Mouse (Mus musculus): ENCODE measurements around the gene Rnf123.

Rnf123 gene

DNA sequence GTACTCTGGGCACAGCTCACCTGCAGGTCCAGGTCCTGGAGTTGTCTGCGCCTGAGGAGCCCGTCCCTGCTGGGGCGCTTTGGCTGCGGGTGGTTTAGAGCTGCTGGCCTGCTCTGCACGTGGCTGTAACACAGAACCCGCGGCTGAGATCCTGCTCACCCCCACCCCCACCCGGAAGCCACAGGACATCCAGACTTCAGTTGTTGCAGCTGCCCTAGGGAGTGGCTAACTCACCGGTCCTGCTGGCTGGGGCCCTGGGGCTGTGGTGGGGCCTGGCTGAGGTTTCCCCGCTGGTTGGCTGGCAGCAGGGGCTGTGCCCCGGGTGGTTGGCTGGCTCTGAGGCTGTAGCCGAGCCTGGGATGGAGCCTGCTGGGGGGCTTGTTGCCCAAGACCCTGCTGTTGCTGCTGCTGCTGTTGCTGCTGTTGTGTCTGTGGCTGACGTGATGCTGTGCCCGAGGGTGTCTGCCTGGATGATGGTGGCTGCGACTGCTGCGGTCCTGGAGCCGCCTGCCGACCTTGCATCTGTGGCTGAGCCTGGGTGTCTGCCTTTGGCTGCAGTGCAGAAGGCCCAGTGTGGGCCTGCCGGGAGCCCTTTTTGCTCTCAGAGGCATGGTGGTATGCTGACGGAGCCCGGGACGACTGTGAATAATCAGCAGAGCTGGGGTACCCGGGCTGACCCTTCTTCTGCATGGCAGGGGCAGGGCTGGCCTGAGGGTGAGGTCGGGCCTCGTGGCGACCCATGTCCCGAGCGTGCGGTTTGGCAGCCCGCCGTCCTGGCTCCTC, 21.8 kb upstream of the Rnf123 start:
- peak; percentile 50 for DNase-seq (ENCODE audit: low read depth, low spot score)

DNA sequence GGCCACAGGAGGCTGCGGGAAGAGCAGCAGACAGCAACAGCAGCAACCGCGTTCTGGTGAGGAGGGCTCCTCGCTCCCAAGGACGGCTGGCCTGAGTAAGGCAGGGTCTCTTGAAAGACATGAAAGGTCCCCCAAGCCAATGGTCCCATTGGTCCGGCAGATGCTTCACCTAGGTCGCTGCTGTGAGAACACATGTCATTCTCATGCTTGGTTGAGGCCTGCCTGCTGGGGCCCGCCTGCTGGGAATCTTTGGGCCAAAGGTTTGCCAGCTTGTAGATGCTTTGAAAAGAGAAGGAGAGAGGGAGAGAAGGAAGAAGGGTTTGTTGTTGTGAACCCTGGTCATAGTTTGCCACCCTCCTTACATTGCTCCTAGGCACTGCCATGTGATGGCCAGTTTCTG, 16.5 kb upstream of the Rnf123 start:
- no peak for DNase-seq (ENCODE audit: low read depth, low spot score)

DNA sequence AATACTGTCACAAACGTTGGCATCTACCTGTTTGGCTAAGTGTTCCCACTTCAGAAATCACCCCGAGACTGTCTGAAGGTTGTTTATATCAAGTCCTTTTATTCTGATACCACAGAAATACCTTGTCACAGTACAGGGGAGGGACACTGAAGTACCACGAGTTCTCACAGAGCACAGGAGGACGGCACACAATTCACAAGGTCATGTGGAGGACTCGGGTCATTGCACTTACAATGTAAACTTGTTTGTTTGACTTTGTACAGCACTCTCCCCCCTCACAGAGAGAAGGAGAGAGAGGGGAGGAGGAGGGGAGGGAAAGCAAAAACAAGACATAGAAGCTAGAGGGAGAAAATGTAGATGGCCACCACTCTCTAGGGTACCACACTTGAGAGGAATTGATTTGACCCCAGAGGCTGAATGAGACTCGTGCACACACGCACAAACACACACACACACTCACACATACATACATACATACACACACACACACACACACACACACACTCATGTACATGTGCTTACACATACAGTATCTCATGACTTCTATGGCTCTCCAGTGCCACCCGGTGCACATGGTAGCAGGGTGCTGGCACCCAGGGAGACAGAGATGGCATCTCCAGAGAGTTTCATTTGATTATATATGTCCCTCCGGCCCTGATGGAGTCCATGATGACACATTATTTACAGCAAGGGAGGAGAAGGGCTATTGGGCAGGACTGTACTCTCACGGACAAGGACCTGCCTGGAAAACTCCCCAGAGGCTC, 13.0 kb upstream of the Rnf123 start:
- no peak for DNase-seq (ENCODE audit: low read depth, low spot score)

DNA sequence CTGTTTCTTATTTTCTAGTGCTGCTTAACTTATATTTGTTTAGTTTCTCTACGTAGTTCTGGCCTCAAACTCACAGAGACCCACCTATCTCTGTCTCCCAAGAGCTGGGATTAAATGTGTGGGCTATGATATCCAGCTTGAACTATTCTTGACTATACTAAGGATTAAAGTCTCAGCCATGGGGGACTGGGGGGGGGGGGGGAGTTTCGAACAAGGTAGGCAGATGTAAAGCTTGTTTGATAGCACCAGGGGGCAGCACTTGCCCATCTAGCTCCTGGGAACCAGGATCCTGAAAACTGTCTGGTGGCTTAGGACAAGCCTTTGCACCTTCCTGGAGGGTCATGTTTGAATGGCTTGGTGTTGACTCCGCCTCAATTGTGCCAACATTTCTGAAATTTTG, 12.4 kb upstream of the Rnf123 start:
- DNase-seq (ENCODE audit: low read depth, low spot score) = peak; percentile 88

DNA sequence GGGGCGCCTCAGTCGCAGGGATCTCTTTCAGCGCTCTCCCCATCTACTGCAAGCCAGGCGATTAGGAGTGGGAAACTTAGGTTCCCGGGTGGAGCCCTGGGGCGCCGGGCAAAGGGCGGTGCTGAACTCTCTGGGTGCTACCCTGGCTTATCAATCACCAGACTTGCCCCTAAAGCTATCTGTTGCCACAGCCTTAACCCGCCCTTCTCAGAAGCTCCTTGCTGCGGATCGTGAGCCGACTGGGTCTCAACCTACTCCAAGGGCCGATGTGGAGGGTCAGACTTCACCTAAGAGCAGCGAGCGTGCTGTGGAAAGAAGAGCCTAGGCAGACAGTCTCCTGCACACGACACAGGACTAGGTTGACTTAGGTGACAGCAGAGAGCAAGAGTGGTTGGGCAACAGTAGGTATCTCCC, 11.9 kb upstream of the Rnf123 start:
- DNase-seq (ENCODE audit: low read depth, low spot score) = peak; percentile 45

DNA sequence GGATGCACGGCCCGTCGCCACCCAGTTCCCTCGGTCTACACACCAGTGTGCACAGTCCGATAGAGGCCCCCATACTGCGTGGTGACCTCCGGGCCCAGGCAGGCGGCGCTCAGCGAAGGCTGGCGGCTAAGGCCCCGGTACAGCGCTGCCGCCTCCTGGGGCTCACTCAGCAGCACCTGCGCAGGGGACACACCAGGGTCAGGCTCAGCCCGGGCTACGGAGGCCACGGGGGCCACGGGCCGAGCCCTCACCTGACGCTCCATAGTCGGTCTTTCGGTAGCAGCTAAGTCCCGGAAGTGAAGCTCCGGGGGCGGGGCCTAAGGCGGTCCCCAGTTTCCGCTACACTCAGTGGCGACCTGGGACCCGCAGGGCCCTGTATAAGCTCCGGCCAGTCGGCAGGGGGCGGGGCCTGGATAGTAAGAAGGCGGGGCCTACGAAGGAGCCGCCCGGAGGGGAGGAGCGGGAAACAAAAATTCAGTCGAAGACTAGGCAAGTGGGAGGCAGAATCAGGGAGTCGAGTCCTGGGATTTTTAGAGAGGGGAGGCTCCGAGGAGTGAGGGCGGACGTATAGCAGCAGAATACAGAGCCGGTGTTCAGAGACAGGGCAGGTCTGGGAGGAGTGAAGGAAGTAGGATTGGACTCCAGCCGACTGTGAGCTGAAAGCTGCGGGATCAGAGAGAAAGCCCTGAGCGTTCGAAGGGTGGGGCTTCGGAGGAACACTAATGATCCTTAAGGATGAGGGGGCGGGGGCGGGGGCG, 11.2 kb upstream of the Rnf123 start, which contains the start of gene Apeh:
Apeh (minus strand) TSS at position 423 of the 758 bp plus-strand sequence.
- DNase-seq (ENCODE audit: low read depth, low spot score) = peak; percentile 95

DNA sequence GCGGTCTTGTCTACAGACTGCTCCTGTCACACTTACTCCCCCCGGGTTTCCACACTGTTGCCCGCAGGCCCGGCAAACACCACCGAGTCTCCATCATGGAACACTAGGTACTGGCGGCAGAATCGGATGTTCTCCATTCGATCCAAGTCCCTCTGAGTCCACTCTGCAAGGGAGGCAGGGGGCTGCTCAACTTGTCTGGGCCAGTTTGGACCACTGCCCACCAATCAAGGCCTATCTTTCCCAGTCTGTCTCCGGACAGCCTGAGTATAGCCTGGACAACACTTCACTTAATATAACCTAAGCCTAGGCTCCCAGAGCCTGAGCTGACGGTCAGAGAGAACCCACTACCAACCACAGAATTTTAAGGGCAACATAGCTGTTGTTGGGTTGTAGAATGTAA, 10.4 kb upstream of the Rnf123 start:
- DNase-seq (ENCODE audit: low read depth, low spot score) = no peak

DNA sequence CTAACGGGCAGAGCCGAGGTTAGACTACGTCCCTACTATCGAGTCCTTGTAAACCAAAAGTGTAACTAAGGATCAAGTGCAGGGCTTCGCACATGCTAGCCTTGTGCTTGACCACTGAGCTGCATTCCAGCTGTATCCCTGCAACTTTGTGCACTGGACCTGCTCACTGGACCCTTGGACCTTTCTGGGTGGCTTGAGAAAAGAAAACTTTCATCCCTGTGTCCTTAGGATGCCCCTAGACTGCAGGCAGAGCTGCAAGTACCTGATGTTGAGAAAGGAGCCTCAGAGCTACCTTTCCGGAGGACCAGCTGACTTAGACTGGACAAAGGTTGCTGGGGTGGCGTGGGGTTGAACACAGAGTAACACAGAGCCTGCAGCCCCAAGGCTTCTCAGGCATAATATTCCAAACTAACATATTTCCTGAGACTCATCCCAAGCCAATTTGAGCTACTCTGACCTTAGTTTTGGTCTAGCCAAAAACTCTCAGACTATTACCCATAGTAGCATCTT, 7.5 kb upstream of the Rnf123 start:
- no peak for DNase-seq (ENCODE audit: low read depth, low spot score)

DNA sequence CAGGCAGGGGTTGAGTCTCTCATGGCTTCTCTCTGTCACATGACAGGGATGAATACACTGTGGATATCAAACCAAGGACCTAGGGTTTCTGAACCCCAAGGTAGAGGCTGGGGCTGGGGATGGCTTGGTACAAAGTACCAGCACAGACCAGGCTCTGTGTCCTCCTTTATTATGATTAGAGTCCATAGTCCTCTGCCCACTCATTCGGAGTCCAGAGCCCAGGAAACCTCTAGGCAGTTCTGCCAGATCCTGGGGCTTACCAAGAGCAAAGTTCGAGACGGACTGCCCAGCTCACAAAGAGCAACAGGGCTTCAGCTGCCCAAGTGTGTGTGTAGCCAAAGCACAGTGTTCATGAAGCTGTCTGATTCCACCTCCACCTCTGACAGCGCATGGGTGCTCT, 2.1 kb upstream of the Rnf123 start:
- DNase-seq (ENCODE audit: low read depth, low spot score) = no peak

DNA sequence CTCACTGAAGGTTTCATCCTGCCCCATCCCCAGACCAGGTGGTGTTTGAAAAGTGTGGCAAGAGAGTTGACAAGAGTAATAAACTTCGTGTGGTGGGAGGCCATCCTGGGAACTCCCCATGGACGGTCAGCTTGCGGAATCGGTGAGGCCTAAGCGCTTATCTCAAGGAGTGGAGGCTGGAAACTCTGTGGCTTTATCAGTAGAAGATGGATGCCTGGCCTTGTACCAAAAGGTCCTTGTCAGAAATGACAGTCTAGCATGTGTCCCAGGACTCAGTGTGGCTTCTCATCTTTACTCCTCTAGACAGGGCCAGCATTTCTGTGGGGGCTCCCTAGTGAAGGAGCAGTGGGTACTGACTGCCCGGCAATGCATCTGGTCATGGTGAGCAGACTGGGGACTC, 415 bp upstream of the Rnf123 start:
- no peak for DNase-seq (ENCODE audit: low read depth, low spot score)

DNA sequence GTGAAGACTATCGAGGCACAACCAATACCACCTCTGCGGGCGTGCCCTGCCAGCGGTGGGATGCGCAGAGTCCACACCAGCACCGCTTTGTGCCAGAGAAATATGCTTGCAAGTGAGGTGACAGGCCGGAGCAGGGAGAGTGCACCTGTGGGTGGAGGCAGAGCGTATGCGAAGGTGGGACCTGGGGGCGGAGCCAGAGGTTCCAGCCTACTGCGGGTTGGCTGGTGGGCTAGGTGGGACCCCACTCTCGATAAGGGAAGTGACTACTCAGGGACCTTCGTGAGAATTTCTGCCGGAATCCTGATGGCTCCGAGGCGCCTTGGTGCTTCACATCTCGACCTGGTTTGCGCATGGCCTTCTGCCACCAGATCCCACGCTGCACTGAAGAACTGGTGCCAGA, 597 bp downstream of the Rnf123 start:
- peak; percentile 40 for DNase-seq (ENCODE audit: low read depth, low spot score)

DNA sequence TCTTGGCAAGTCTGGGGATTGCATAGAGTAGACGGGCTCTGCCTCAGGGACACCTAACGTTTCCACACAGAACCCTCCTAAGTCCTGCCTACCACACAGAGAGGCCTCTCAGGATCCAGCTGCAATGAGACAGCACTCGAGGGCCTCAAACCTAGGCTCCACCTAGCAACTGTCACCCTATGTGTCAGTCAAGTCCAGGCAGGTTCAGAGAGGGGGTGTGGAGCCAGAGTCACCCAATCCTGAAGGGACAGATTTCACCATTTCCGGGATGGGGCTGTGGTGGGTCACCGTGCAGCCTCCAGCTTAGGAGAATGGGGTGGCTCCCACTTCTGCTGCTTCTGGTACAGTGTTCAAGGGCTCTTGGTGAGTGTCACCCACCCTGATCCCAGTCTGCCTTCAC, 3.0 kb downstream of the Rnf123 start, which contains the start of gene Mst1:
Mst1 (plus strand) TSS at position 269 of the 400 bp plus-strand sequence.
- DNase-seq (ENCODE audit: low read depth, low spot score) = no peak

DNA sequence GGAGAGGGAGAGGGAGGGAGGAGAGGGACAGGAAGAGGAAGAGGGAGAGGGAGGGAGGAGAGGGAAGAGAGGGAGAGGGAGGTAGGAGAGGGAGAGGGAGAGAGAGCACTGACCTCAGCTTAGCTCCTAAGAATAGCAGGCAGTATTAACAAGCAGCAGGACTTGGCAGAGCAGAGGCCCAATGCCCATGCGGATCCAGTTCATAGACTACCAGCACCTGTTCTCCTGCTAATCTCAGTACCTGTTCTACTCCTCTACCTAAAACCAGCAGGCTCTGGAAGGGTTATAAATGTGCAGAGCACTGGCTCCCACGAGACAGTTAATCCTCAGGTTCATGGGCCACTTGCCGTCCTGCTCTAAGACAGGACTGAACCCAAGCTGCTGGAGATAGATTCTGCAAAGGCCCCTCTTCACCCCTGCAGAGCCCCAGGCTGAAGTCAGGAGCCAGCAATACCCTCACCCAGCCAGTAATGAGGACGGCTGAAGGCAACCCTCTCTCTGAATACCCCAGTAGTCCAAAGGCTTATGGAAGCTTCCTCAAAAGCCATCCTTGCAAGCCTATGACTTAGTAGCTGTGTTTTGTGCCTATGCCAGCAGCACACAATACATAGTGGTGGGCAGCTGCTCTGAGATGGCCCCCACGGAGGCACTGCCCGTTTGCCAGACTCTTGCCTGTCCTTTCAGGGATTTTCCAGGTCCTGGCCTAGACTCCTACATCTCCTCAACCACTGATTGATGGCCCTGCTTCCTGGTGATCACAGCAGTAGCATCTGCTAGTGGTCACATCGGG, 9.8 kb downstream of the Rnf123 start:
- no peak for DNase-seq (ENCODE audit: low read depth, low spot score)

DNA sequence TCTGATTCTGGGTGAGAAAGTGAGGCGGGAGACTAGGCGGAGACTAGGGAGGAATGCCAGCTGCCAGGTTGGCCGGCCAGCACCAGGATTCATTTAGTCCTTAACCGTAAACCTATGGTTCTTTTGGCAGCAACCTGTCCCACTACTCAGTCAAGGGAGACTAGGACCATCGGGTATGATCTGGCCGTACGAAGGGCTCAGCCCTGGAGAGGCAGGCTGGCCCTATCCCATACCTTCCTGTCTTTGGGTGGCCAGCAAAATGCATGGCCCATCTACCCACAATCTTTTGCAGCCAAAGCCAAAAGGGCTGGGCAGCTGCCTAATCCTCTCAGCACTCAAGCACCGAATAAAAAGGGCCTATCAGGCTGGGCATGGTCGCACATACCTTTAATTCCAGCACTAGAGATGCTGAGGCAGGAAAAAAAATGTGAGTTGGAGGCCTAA, 10.6 kb downstream of the Rnf123 start:
- no peak for DNase-seq (ENCODE audit: low read depth, low spot score)

DNA sequence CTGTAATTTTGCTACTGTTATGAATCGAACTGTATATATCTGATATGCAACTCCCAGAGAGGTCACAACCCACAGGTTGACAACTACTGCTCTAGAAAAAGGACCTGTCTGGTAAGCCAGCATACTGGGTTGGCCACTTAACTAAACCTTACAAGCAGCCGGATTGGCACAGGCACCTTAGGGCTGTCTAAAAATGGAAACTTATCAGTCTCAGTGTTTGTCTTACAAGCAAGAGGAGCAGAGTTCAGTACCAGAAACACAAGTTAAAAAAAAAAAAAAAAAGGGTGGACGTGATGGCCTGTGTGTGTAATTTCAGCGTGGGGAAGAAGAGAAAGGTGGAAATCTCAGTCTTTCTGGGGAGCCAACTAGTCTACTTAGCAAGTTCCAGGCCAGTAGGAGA, 11.3 kb downstream of the Rnf123 start:
- DNase-seq (ENCODE audit: low read depth, low spot score) = no peak

DNA sequence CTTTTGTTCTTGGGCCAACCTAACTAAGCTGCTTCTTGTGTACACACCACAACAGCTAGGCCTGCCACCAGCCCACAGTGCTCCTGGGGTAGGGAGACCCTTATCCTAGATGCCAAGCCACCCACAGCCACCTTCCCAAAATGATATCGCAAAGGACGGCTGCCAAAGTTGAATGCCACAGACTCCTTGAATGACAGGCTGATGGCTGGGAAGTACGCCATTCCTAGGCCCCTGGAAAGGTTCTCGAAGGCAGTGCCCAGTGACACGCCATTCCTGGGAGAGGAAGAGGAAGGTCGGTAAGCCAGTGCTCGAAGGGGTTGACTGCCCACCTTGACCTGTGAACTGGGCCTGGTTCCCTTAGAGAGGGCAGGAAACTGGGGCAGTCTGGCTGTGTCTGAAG, 13.6 kb downstream of the Rnf123 start:
- no peak for DNase-seq (ENCODE audit: low read depth, low spot score)

DNA sequence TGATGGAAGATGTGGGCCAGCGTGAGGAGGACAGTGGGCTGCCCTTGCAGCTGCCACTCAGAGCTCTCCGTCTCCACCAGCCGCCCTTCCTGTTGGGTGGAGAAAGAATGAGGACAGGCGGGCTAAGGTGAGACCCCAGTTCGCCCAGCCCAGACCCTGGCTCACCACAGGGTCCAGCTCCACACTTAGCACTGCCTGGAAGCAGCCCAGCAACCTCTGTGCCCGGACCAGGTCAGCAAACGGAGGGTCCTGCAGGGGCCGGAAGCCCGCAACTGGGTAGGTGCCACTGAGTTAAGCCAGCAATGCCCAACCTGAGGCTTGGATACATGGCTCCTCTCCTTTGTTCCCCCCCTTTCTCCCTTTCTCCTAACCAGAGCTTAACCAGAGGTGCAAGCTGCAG, 14.1 kb downstream of the Rnf123 start:
- DNase-seq (ENCODE audit: low read depth, low spot score) = no peak

DNA sequence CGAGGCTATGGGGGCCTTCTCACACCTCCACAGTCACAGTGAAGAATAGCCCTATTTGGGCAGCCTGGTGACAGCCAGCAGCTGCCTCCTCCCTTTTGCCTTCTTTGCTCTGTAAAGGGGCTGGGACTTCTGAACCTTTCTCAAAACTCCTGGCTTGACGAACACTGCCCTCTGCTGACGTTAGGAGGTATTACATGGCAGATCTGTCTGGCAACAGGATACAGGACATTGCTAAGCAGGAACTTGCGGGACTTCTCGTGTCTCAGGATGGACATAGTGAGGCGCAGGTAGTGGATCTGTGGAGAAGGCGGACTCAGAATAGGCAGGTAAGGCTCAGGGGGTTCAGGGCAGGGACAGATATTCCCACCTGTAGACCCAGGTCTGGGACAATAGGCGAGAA, 15.2 kb downstream of the Rnf123 start:
- DNase-seq (ENCODE audit: low read depth, low spot score) = peak; percentile 91

DNA sequence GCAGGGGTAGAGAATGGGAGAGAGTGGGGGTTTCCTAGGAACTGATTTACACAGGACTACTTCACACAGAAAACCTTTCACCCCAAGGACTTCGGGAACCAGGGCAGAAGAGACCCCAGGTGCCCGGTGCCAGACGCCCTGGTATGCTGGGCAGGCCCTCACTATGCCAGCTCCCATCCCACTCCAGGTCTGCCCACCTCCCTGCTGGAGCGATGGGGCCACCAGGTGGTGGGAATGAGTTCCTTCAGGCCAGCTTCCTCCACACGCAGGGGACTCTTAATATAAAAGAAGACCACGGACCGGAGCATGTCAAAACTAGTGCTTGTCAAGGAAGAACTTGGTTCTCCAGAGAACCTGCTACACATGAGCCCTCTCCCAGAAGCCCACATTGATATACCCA, 15.9 kb downstream of the Rnf123 start:
- no peak for DNase-seq (ENCODE audit: low read depth, low spot score)

DNA sequence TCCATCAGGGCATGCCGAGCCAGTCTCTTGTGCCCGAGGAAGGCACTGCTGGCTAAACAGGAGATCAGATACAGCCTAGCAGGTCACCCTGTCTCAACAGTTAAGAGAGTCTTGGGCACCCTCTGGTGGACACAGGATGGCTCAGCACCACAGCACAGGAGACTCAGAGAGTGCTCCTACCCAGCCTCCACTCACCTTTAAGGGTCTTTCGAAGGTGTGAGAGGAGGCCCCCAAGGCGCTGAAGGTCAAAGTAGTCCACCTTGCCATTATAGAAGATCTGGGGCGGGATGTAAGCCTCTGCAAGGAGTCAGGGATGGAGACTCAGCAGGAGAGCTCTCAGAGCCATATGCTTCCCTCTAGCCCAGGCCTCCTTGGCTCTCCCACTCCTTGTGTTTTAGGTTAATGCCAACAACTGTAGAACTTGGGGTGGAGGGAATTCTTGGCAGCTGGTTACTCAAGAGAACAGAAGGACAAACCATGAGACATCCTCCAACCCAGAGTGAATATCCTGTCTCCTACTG, 17.6 kb downstream of the Rnf123 start:
- peak; percentile 73 for DNase-seq (ENCODE audit: low read depth, low spot score)

DNA sequence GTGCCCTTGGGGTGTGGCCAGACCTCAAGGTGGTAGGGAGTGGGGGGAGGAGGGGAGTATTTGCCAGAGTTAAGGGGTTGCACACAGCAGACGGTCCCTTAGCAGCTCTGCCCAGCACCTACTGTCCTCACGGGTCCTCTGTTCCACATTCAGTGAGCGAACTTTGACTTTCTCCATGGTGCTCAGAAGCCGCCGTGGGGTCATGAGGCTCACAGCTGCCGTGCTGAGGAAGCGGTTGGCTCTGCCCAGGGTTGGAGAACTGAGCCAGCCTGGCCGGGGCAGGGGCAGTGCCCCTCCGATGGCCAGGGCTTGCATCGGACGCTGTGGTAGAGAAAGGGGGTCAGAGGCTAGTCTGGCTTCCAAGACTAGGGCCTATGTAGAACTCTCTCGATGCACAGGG, 19.8 kb downstream of the Rnf123 start:
- no peak for DNase-seq (ENCODE audit: low read depth, low spot score)
